Mouse (Mus musculus) lung, postnatal 0 days (tissue): ENCODE data around the gene Crocc2.
A peak's percentile ranks its signal among the peaks of the same experiment; 100 is the strongest.

ENCODE experiments used
- CTCF ChIP-seq: IDR thresholded peaks from 2 replicates; pipeline ENCODE4 v1.5.1; 2016; ENCODE audit warnings: antibody characterized with exemption, mild to moderate bottlenecking
- EP300 ChIP-seq: IDR thresholded peaks from 2 replicates; pipeline ENCODE4 v1.6.1; 2016; ENCODE audit warnings: antibody characterized with exemption, mild to moderate bottlenecking, control low read depth

DNA sequence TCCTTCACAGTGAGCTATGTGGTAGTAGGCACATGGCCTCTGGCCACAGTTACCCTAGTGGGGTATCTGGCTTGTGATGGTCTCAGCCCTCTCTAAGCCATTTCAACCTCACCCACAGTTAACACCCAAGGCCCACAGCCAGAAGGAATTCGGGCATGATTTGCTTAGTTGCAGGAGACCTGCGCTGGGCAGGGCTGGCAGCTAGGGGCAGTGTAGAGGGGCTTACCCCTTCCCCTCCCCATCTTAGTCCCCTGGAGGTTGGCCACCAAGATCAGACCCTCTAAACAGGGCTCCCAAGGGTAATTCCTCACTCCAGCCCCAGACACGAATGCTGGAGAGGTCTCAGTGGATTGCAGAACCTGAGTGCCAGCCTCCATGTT is 68.0 kb downstream of the Crocc2 start:
- TF ChIP-seq CTCF (peak; percentile 60), EP300 (no peak)
